Mouse (Mus musculus) subcutaneous adipose tissue, adult 2 months (tissue): ENCODE results near the gene Lrp8. TPM values are rescaled to one million over a fixed set of nuclear protein-coding genes. Genes with fewer than 3 reads are reported as not detected.

ENCODE experiments used
- polyA plus RNA-seq: library from polyadenylated mRNA; depleted of rRNA; stranded (reverse); fragments of >200 nt; gene quantifications from 2 replicates; pipeline ENCODE4 v1.2.3, GENCODE M21; 2012; ENCODE audit warnings: low replicate concordance; rRNA removed

Gene Lrp8
- polyA plus RNA-seq: 0.73 and 2.3 TPM in 2 replicates

GRCm38 (mm10) chr4:107802185-107802449 is at the start of gene Lrp8:
Gene Lrp8, plus strand, starts transcription at chr4:107802261.

GRCm38 (mm10) chr4:107879254-107880050 is 77.4 kb downstream of the Lrp8 start, which contains the start of gene Magoh:
Gene Magoh, plus strand, starts transcription at chr4:107879755.

GRCm38 (mm10) chr4:107889731-107890432 is 87.8 kb downstream of the Lrp8 start, which contains the start of gene 0610037L13Rik:
Gene 0610037L13Rik, plus strand, starts transcription at chr4:107889813.

GRCm38 (mm10) chr4:107923145-107923802 is 121.2 kb downstream of the Lrp8 start, which contains the start of gene Cpt2:
Gene Cpt2, minus strand, starts transcription at chr4:107923610.

Other genes starting within 250 kb of the Lrp8 start
- not detected in 2 replicates for gene Dmrtb1, start 118.0 kb upstream of the Lrp8 start, polyA plus RNA-seq
- gene Magoh, start 77.5 kb downstream of the Lrp8 start, polyA plus RNA-seq: 25.1 and 45.0 TPM in 2 replicates
- gene 0610037L13Rik, start 87.6 kb downstream of the Lrp8 start, polyA plus RNA-seq: 47.7 and 65.7 TPM in 2 replicates
- 122 and 242 TPM in 2 replicates for gene Cpt2, start 121.3 kb downstream of the Lrp8 start, polyA plus RNA-seq
- gene Slc1a7, start 166.1 kb downstream of the Lrp8 start, polyA plus RNA-seq: 0.14 and 0.16 TPM in 2 replicates